Mouse (Mus musculus) stomach, postnatal 0 days (tissue): ENCODE results near the gene Gskip.

ENCODE experiments used
- CTCF ChIP-seq: IDR thresholded peaks from 2 replicates; pipeline ENCODE4 v1.5.1; 2016; ENCODE audit warnings: antibody characterized with exemption, low read depth, mild to moderate bottlenecking, moderate library complexity
- EP300 ChIP-seq: optimal IDR thresholded peaks from 2 replicates; pipeline ENCODE3; 2016; ENCODE audit warnings: antibody characterized with exemption

GRCm38 (mm10) chr12:105724616-105725015 is 40.0 kb downstream of the Gskip start:
- no peak for TF ChIP-seq EP300
- no peak for TF ChIP-seq CTCF
